Mouse (Mus musculus): ENCODE measurements around the gene Slc25a34.

DNA sequence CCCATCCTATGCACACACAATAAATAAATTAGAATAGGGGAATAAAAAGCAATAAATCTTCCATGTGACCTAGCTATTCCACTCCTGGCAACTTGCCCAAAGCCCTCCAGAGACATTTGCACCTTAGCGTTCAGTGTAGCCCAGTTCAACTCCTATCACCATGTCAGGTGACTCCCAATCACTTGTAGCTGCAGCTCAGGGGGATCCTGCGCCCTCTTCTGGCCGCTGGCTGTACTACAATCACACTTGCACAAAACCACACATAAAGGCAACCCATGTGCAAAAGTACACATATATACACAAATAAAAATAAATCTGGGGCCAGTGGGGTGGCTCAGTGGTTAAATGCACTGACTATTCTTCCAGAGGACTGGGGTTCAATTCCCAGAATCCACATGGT lies 32.1 kb downstream of the Slc25a34 start:
- TF ChIP-seq POLR2A (IDR thresholded peaks at IDR 0.05; ENCODE audit: borderline replicate concordance, insufficient read depth, low read length), result no peak
- TF ChIP-seq CTCF (IDR thresholded peaks at IDR 0.05; ENCODE audit: borderline replicate concordance, insufficient read depth, low read depth, low read length), result peak; percentile 53

All from cerebellum, adult 2 months (tissue).